Comparison of ENCODE assay signal across 8 mouse cellular contexts in the genomic region with DNA sequence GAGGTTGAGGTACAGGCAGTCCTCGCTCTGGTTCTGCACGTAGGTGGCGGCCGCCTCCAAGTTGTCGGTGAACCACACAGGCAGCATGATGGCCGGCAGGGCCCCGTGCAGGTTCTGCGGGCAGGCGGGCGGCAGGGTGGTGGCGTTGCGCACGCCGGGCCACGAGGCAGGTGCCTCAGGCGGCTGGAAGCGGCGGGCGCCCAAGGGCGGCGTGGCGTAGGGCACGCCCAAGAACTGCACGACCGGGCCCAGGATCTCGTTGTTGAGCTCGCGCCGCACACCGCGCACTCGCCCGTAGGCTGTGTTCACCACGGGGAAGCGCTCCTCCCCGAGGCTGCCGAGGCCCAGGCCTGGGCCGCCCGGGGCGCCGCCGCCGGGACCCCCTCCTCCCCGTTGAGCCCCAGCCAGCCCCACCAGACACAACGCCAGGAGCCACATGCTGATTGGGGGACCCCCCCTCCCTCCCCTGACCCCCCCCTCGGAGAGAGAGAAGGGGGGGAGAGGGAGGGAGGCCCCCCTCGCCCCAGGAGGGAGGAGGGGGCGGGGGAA. TPM values are rescaled to one million over a fixed set of nuclear protein-coding genes. Genes with fewer than 3 reads are reported as not detected.
DNase-seq lines count a peak whose midpoint lies in the region; ATAC-seq and TF ChIP-seq lines count a peak whose summit lies in the region.

No protein-coding gene starts in this region.

- peak overlapping the region; percentile 76 for H3K9ac ChIP-seq in heart, embryonic 12.5 days
- H3K9ac ChIP-seq in kidney, postnatal 0 days (ENCODE audit: low read depth, low read length) = peak overlapping the region; percentile 74
- H3K9ac ChIP-seq in stomach, embryonic 14.5 days (replicated peaks; ENCODE audit: low read depth, low read length) = peak overlapping the region; percentile 31

- peaks cover 39% of the 10 kb centered on the region for H3K4me1 ChIP-seq in heart, embryonic 12.5 days (replicated peaks)
- peaks cover 66% of the 10 kb centered on the region for H3K4me1 ChIP-seq in forebrain, embryonic 10.5 days
- H3K4me1 ChIP-seq in kidney, postnatal 0 days (replicated peaks; ENCODE audit: insufficient read depth, low read length) = peaks cover 23% of the 10 kb centered on the region
- H3K4me1 ChIP-seq in stomach, embryonic 14.5 days (ENCODE audit: control insufficient read depth, insufficient read depth, low read length) = peaks cover 28% of the 10 kb centered on the region

- no peak for DNase-seq in heart, adult 11 months
- DNase-seq in R1 (ENCODE audit: low read depth, low spot score) = peak; percentile 39
- no peak for DNase-seq in forebrain, embryonic 10.5 days (ENCODE audit: extremely low spot score, low spot score)
- DNase-seq in kidney, postnatal 0 days (ENCODE audit: low spot score) = peak; percentile 47
- no peak for DNase-seq in layer of hippocampus, postnatal 25 days (ENCODE audit: extremely low spot score in 1 of 2, low spot score in 1 of 2)

- 0 out of 2 replicates have a peak, but pooled peaks have one; percentile 4 for TF ChIP-seq CTCF in kidney, postnatal 0 days (IDR thresholded peaks at IDR 0.05; ENCODE audit: low read depth)

- H3K4me2 ChIP-seq in heart, embryonic 12.5 days = peak overlapping the region; percentile 92
- peak overlapping the region; percentile 92 for H3K4me2 ChIP-seq in kidney, postnatal 0 days (ENCODE audit: low read length)
- peak overlapping the region; percentile 63 for H3K4me2 ChIP-seq in stomach, embryonic 14.5 days (replicated peaks; ENCODE audit: low read depth, low read length)

- H3K27ac ChIP-seq in heart, embryonic 12.5 days (ENCODE audit: poor library complexity, severe bottlenecking) = no peak overlapping the region
- peak overlapping the region; percentile 87 for H3K27ac ChIP-seq in forebrain, embryonic 10.5 days
- H3K27ac ChIP-seq in kidney, postnatal 0 days = no peak overlapping the region
- H3K27ac ChIP-seq in stomach, embryonic 14.5 days (ENCODE audit: low read length) = no peak overlapping the region

- peaks cover 50% of the 10 kb centered on the region for H3K27me3 ChIP-seq in heart, embryonic 12.5 days (replicated peaks)
- H3K27me3 ChIP-seq in forebrain, embryonic 10.5 days (ENCODE audit: poor library complexity, severe bottlenecking) = peaks cover 52% of the 10 kb centered on the region
- H3K27me3 ChIP-seq in kidney, postnatal 0 days (ENCODE audit: insufficient read depth, low read length) = no peaks in the 10 kb centered on the region
- no peaks in the 10 kb centered on the region for H3K27me3 ChIP-seq in stomach, embryonic 14.5 days (ENCODE audit: control insufficient read depth, insufficient read depth, low read length)

- no peaks in the 10 kb centered on the region for H3K9me3 ChIP-seq in heart, embryonic 12.5 days (replicated peaks)
- no peaks in the 10 kb centered on the region for H3K9me3 ChIP-seq in forebrain, embryonic 10.5 days
- no peaks in the 10 kb centered on the region for H3K9me3 ChIP-seq in kidney, postnatal 0 days (replicated peaks; ENCODE audit: low read length)
- no peaks in the 10 kb centered on the region for H3K9me3 ChIP-seq in stomach, embryonic 14.5 days (ENCODE audit: control insufficient read depth, low read depth, low read length)

- no peak for ATAC-seq in heart, embryonic 12.5 days (ENCODE audit: insufficient number of reproducible peaks, low FRiP score)
- no peak for ATAC-seq in kidney, postnatal 0 days (replicated peaks; ENCODE audit: low FRiP score, low read depth)
- peak; percentile 48 for ATAC-seq in megakaryocyte progenitor cell, adult 5-6 weeks (replicated peaks; ENCODE audit: poor library complexity)
- no peak for ATAC-seq in stomach, embryonic 14.5 days (ENCODE audit: insufficient number of reproducible peaks, insufficient read depth, low FRiP score, low read depth)

- H3K36me3 ChIP-seq in heart, embryonic 12.5 days = no peaks in the 10 kb centered on the region
- H3K36me3 ChIP-seq in forebrain, embryonic 10.5 days (replicated peaks) = peaks cover 37% of the 10 kb centered on the region
- H3K36me3 ChIP-seq in kidney, postnatal 0 days (ENCODE audit: insufficient read depth, low read length) = no peaks in the 10 kb centered on the region
- H3K36me3 ChIP-seq in stomach, embryonic 14.5 days (ENCODE audit: control insufficient read depth, insufficient read depth, low read length) = peaks cover 20% of the 10 kb centered on the region; the same call in 1 of the 2 replicates

- H3K4me3 ChIP-seq in heart, embryonic 12.5 days = peak overlapping the region; percentile 47
- H3K4me3 ChIP-seq in forebrain, embryonic 10.5 days = peak overlapping the region; percentile 75
- peak overlapping the region; percentile 42 for H3K4me3 ChIP-seq in kidney, postnatal 0 days (replicated peaks; ENCODE audit: low read depth, low read length)
- peak overlapping the region; percentile 33 for H3K4me3 ChIP-seq in stomach, embryonic 14.5 days (ENCODE audit: low read depth, low read length)

- WGBS in heart, embryonic 12.5 days = 5% methylated on average over 37 of the region's 48 CpGs
- WGBS in forebrain, embryonic 10.5 days = 6% methylated on average over 44 of the region's 48 CpGs
- 8% methylated on average over 44 of the region's 48 CpGs for WGBS in kidney, postnatal 0 days
- 7% methylated on average over 42 of the region's 48 CpGs for WGBS in stomach, embryonic 14.5 days

RNA-seq across cellular contexts. Expression of a gene that starts 3.5 kb away (rescaled TPM):
- polyA plus RNA-seq in heart, embryonic 12.5 days (2016; fragmentation: Nextera tagmentation; extraction: Ambion mirVana) = 1.8 and 2.3 TPM in 2 replicates
- 4.7 and 5.2 TPM in 2 replicates for polyA plus RNA-seq in forebrain, embryonic 10.5 days (2016; fragmentation: Nextera tagmentation; extraction: Ambion mirVana)
- 4.1 and 4.7 TPM in 2 replicates for polyA plus RNA-seq in kidney, postnatal 0 days (2015; fragmentation: Nextera tagmentation; extraction: Ambion mirVana)
- total RNA-seq in megakaryocyte progenitor cell, adult 5-6 weeks (2015) = 8.4 and 10.8 TPM in 2 replicates
- 3.5 and 6.2 TPM in 2 replicates for total RNA-seq in megakaryocyte progenitor cell, adult 5-6 weeks (2017)
- polyA plus RNA-seq in stomach, embryonic 14.5 days (2014; fragmentation: Nextera tagmentation; extraction: Ambion mirVana) = 10.6 and 11.9 TPM in 2 replicates
- 100 to 1,000 TPM; 192 to 219 TPM for total RNA-seq in layer of hippocampus, postnatal 25 days (2021)

RNA-seq across cellular contexts. Expression of a gene that starts 4.2 kb away (rescaled TPM):
- 289 and 297 TPM in 2 replicates for polyA plus RNA-seq in heart, embryonic 12.5 days (2016; fragmentation: Nextera tagmentation; extraction: Ambion mirVana)
- polyA plus RNA-seq in forebrain, embryonic 10.5 days (2016; fragmentation: Nextera tagmentation; extraction: Ambion mirVana) = 259 and 290 TPM in 2 replicates
- polyA plus RNA-seq in kidney, postnatal 0 days (2015; fragmentation: Nextera tagmentation; extraction: Ambion mirVana) = 485 and 528 TPM in 2 replicates
- 240 and 307 TPM in 2 replicates for total RNA-seq in megakaryocyte progenitor cell, adult 5-6 weeks (2015)
- total RNA-seq in megakaryocyte progenitor cell, adult 5-6 weeks (2017) = 174 and 238 TPM in 2 replicates
- polyA plus RNA-seq in stomach, embryonic 14.5 days (2014; fragmentation: Nextera tagmentation; extraction: Ambion mirVana) = 433 and 495 TPM in 2 replicates
- total RNA-seq in layer of hippocampus, postnatal 25 days (2021) = 100 to 1,000 TPM; 112 to 135 TPM

RNA-seq across cellular contexts. Expression of a gene that starts 12.1 kb away (rescaled TPM):
- not detected in 2 replicates for polyA plus RNA-seq in heart, embryonic 12.5 days (2016; fragmentation: Nextera tagmentation; extraction: Ambion mirVana)
- 0.19 TPM in 1 of 2 replicates, not detected in the other for polyA plus RNA-seq in forebrain, embryonic 10.5 days (2016; fragmentation: Nextera tagmentation; extraction: Ambion mirVana)
- not detected in 2 replicates for polyA plus RNA-seq in kidney, postnatal 0 days (2015; fragmentation: Nextera tagmentation; extraction: Ambion mirVana)
- total RNA-seq in megakaryocyte progenitor cell, adult 5-6 weeks (2015) = not detected in 2 replicates
- 0.79 TPM in 1 of 2 replicates, not detected in the other for total RNA-seq in megakaryocyte progenitor cell, adult 5-6 weeks (2017)
- polyA plus RNA-seq in stomach, embryonic 14.5 days (2014; fragmentation: Nextera tagmentation; extraction: Ambion mirVana) = 0.41 TPM in 1 of 2 replicates, not detected in the other
- under 1 TPM; 0.34 to 0.73 TPM for total RNA-seq in layer of hippocampus, postnatal 25 days (2021)

RNA-seq across cellular contexts. Expression of a gene that starts 12.1 kb away (rescaled TPM):
- polyA plus RNA-seq in heart, embryonic 12.5 days (2016; fragmentation: Nextera tagmentation; extraction: Ambion mirVana) = 77.9 and 82.3 TPM in 2 replicates
- polyA plus RNA-seq in forebrain, embryonic 10.5 days (2016; fragmentation: Nextera tagmentation; extraction: Ambion mirVana) = 67.5 and 67.6 TPM in 2 replicates
- polyA plus RNA-seq in kidney, postnatal 0 days (2015; fragmentation: Nextera tagmentation; extraction: Ambion mirVana) = 96.4 and 102 TPM in 2 replicates
- 60.6 and 62.2 TPM in 2 replicates for total RNA-seq in megakaryocyte progenitor cell, adult 5-6 weeks (2015)
- total RNA-seq in megakaryocyte progenitor cell, adult 5-6 weeks (2017) = 29.1 and 32.9 TPM in 2 replicates
- 102 and 110 TPM in 2 replicates for polyA plus RNA-seq in stomach, embryonic 14.5 days (2014; fragmentation: Nextera tagmentation; extraction: Ambion mirVana)
- total RNA-seq in layer of hippocampus, postnatal 25 days (2021) = 10 to 100 TPM; 16.5 to 19.0 TPM

RNA-seq across cellular contexts. Expression of a gene that starts 15.8 kb away (rescaled TPM):
- not detected in 2 replicates for polyA plus RNA-seq in heart, embryonic 12.5 days (2016; fragmentation: Nextera tagmentation; extraction: Ambion mirVana)
- not detected in 2 replicates for polyA plus RNA-seq in forebrain, embryonic 10.5 days (2016; fragmentation: Nextera tagmentation; extraction: Ambion mirVana)
- not detected in 2 replicates for polyA plus RNA-seq in kidney, postnatal 0 days (2015; fragmentation: Nextera tagmentation; extraction: Ambion mirVana)
- total RNA-seq in megakaryocyte progenitor cell, adult 5-6 weeks (2015) = not detected in 2 replicates
- not detected in 2 replicates for total RNA-seq in megakaryocyte progenitor cell, adult 5-6 weeks (2017)
- not detected in 2 replicates for polyA plus RNA-seq in stomach, embryonic 14.5 days (2014; fragmentation: Nextera tagmentation; extraction: Ambion mirVana)
- total RNA-seq in layer of hippocampus, postnatal 25 days (2021) = not detected

Comparison
In these comparisons a context has a peak if more than half of its experiments do, and no peak if none do; other contexts are left out.
1. DNase-seq: peak in R1 (single experiment) and kidney, postnatal 0 days (single experiment); none in heart, adult 11 months (single experiment), forebrain, embryonic 10.5 days (single experiment) and layer of hippocampus, postnatal 25 days (0 of 2).
2. Peak in every context shown above with its lines, with median percentiles within 50 percentile points of each other: H3K4me2 ChIP-seq, H3K4me3 ChIP-seq and H3K9ac ChIP-seq.